Mouse (Mus musculus): ENCODE results near the gene Fau. TPM values are rescaled to one million over a fixed set of nuclear protein-coding genes. Genes with fewer than 3 reads are reported as not detected.

Fau gene
- polyA plus RNA-seq, 1 experiment from 2014 or later: 512 TPM

DNA sequence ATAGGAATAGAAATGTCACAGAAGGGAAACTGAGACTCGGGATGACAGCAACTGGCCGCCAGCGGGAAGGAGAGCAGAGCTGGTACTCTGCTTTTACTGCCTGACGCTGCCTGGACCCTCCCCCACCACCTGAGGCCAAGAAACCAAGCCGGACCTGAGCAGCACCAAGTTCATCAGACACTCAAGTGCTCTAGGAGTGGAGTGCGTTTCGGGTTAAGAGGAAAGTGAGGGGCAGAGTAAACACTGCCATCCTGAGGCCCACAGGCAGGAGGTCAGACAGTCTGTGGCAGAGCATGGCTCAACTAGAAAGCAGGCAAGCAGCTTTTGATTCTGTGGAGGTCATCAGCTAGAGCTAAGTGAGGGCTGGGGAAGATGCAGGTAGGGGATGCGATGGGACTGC is 34.6 kb upstream of the Fau start:
- ATAC-seq: no peak
- Histone ChIP-seq H3K27ac (ENCODE audit: low read length) (no peak overlapping the region), H3K9me3 (ENCODE audit: control insufficient read depth, low read length) (no peaks in the 10 kb centered on the region), H3K4me1 (replicated peaks; ENCODE audit: control insufficient read depth, insufficient read depth, low read length) (no peaks in the 10 kb centered on the region), H3K36me3 (ENCODE audit: control insufficient read depth, insufficient read depth) (no peaks in the 10 kb centered on the region), H3K4me3 (replicated peaks; ENCODE audit: low read length) (no peak overlapping the region), H3K4me2 (ENCODE audit: low read length) (no peak overlapping the region), H3K9ac (replicated peaks; ENCODE audit: low read depth, low read length) (no peak overlapping the region), H3K27me3 (replicated peaks; ENCODE audit: control insufficient read depth, insufficient read depth, low read length) (no peaks in the 10 kb centered on the region)
- WGBS: 69% methylated on average over 8 of the region's 8 CpGs

DNA sequence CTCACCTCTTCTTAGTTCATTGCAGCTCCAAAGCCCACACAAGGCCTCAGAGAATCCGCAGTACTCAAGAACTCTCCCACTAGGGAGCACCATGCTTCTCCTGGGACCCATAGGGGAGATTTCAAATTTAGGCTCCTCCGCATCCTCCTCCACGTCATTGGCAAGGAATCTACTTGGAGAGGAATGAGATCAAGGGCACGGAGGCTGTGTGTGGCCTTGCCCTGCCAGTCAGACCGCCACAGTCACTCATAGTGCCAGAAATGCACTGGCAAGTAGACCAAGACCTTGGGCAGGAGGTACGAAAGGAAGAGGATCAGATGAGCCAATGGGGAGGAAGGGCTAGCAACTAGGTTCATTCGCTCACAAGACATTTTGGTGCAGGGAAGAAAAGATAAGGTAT is 33.7 kb upstream of the Fau start:
- whole genome bisulfite sequencing: 80% methylated on average over 7 of the region's 7 CpGs

DNA sequence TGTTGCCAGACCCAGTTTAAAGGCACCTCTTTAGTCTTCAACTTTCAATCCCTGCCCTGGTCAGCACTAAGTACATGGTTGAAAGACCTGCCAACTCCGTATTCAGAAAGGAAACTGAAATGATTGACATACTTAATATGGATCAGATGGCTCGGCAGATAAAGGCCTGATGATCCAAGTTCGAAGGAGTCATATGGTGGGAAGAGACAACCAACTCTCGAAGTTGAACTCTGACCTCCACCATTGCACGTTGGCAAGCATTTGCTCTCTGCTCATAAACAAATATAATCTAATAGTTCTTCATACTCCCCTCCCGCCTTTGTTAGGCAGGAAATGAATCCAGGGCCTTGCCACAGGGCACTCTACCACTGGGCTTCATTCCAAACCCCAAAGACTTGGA is 28.7 kb upstream of the Fau start:
- Histone ChIP-seq H3K4me2 (ENCODE audit: low read length) (no peak overlapping the region), H3K27me3 (replicated peaks; ENCODE audit: control insufficient read depth, insufficient read depth, low read length) (no peaks in the 10 kb centered on the region), H3K36me3 (ENCODE audit: control insufficient read depth, insufficient read depth) (no peaks in the 10 kb centered on the region), H3K4me1 (replicated peaks; ENCODE audit: control insufficient read depth, insufficient read depth, low read length) (no peaks in the 10 kb centered on the region), H3K27ac (ENCODE audit: low read length) (no peak overlapping the region), H3K9ac (replicated peaks; ENCODE audit: low read depth, low read length) (no peak overlapping the region), H3K4me3 (replicated peaks; ENCODE audit: low read length) (no peak overlapping the region), H3K9me3 (ENCODE audit: control insufficient read depth, low read length) (no peaks in the 10 kb centered on the region)
- no peak for ATAC-seq
- 85% methylated on average over 6 of the region's 6 CpGs for WGBS

More for the DNA sequence above, 33.7 kb upstream of the Fau start:
- no peaks in the 10 kb centered on the region for H3K36me3 ChIP-seq (ENCODE audit: control insufficient read depth, insufficient read depth)
- no peak overlapping the region for H3K4me3 ChIP-seq (replicated peaks; ENCODE audit: low read length)
- no peaks in the 10 kb centered on the region for H3K9me3 ChIP-seq (ENCODE audit: control insufficient read depth, low read length)
- no peak overlapping the region for H3K27ac ChIP-seq (ENCODE audit: low read length)
- H3K27me3 ChIP-seq (replicated peaks; ENCODE audit: control insufficient read depth, insufficient read depth, low read length): no peaks in the 10 kb centered on the region
- H3K4me2 ChIP-seq (ENCODE audit: low read length): no peak overlapping the region
- ATAC-seq: no peak
- no peak overlapping the region for H3K9ac ChIP-seq (replicated peaks; ENCODE audit: low read depth, low read length)
- no peaks in the 10 kb centered on the region for H3K4me1 ChIP-seq (replicated peaks; ENCODE audit: control insufficient read depth, insufficient read depth, low read length)

DNA sequence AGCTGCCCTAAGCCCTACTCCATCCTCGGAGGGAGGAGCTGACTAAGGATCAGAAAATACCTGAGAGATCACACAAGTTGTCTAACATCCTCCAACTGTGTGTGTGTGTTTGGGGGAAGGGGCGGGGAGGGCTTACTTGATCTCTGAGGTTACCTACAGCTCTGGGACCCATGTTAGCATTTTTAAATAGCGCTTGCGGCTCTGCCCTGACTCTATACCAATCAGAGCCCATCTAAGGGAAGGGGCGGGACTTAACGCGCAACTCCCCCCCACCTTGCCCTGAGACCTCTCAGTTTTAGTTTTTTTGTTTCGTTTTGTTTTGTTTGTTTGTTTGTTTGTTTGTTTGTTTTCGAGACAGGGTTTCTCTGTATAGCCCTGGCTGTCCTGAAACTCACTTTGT is 28.2 kb upstream of the Fau start:
- no peak overlapping the region for H3K4me3 ChIP-seq (replicated peaks; ENCODE audit: low read length)
- no peaks in the 10 kb centered on the region for H3K4me1 ChIP-seq (replicated peaks; ENCODE audit: control insufficient read depth, insufficient read depth, low read length)
- WGBS: 84% methylated on average over 9 of the region's 9 CpGs
- H3K9me3 ChIP-seq (ENCODE audit: control insufficient read depth, low read length): no peaks in the 10 kb centered on the region
- no peaks in the 10 kb centered on the region for H3K36me3 ChIP-seq (ENCODE audit: control insufficient read depth, insufficient read depth)
- no peak overlapping the region for H3K27ac ChIP-seq (ENCODE audit: low read length)
- H3K27me3 ChIP-seq (replicated peaks; ENCODE audit: control insufficient read depth, insufficient read depth, low read length): no peaks in the 10 kb centered on the region
- no peak overlapping the region for H3K9ac ChIP-seq (replicated peaks; ENCODE audit: low read depth, low read length)
- ATAC-seq: no peak
- H3K4me2 ChIP-seq (ENCODE audit: low read length): no peak overlapping the region

DNA sequence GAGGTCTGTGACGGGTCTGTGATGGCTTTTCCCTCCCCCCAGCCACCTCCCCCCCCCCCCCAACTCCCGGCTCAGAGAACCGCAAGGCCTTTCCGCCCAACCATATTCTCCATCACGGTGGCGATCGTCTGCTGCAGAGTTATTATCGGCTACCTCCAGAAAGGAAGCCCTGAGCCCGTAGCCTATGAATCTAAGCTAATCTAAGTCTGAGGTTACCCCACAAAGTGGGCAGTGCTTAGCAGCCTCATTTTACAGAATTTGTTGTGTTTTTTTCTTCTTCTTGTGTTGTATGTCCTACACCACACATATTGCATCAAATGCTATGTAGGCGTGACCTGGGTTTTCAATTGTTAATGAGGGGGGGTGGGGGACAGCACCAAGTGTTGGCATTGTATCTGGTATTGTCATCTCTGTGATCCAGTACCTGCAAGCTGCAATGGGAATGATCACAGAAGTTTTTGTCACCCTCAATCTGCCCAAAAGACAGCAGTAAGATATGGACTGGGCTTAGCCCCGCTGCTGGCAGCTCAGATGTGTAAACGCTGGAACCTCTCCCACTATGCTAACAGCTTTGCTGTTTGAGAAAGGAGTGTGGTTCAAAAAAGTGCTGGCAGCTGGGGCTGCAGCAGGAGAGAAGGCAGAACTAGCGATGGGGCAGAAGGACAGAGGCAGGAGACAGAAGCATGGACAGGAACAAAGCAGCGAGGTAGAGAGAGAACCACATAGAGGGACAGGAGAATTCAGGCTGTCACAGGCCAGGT is 26.9 kb upstream of the Fau start:
- no peak for ATAC-seq
- 80% methylated on average over 14 of the region's 14 CpGs for WGBS
- H3K4me3 ChIP-seq (replicated peaks; ENCODE audit: low read length): no peak overlapping the region

DNA sequence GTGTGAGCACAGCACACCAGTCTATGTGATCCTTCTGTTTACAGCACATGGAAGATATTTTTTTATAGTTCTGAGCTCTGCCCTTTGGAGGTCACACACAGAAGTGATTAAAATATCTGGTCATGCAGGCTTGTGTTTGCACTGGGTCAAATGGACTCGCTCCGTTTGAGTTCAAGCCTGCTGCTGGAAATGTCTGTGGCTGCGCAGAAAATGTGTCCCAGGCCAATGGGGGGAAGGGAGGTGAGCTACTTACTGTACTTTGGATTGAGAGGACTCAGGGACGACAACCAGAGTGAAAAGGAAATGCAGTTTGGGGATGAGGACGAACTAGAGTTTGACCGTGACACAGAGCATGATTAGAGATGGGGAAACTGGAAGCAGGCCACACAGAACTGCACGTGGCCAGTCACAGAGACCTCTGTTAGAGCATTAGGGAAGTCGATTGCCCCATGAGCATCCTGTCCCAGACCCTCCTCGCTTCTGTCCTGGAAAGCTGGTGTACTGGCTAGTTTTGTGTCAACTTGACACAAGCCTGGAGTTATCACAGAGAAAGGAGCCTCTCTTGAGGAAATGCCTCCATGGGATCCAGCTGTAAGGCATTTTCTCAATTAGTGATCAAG is 21.6 kb upstream of the Fau start:
- Histone ChIP-seq H3K9me3 (ENCODE audit: control insufficient read depth, low read length) (no peaks in the 10 kb centered on the region), H3K4me3 (replicated peaks; ENCODE audit: low read length) (no peak overlapping the region), H3K27me3 (replicated peaks; ENCODE audit: control insufficient read depth, insufficient read depth, low read length) (no peaks in the 10 kb centered on the region), H3K27ac (ENCODE audit: low read length) (no peak overlapping the region), H3K4me2 (ENCODE audit: low read length) (no peak overlapping the region), H3K36me3 (ENCODE audit: control insufficient read depth, insufficient read depth) (no peaks in the 10 kb centered on the region), H3K4me1 (replicated peaks; ENCODE audit: control insufficient read depth, insufficient read depth, low read length) (no peaks in the 10 kb centered on the region), H3K9ac (replicated peaks; ENCODE audit: low read depth, low read length) (no peak overlapping the region)
- 81% methylated on average over 9 of the region's 9 CpGs for WGBS
- no peak for ATAC-seq

More for the DNA sequence above, 26.9 kb upstream of the Fau start:
- no peaks in the 10 kb centered on the region for H3K36me3 ChIP-seq (ENCODE audit: control insufficient read depth, insufficient read depth)
- no peaks in the 10 kb centered on the region for H3K4me1 ChIP-seq (replicated peaks; ENCODE audit: control insufficient read depth, insufficient read depth, low read length)
- no peaks in the 10 kb centered on the region for H3K27me3 ChIP-seq (replicated peaks; ENCODE audit: control insufficient read depth, insufficient read depth, low read length)
- no peak overlapping the region for H3K27ac ChIP-seq (ENCODE audit: low read length)
- H3K9ac ChIP-seq (replicated peaks; ENCODE audit: low read depth, low read length): no peak overlapping the region
- no peak overlapping the region for H3K4me2 ChIP-seq (ENCODE audit: low read length)
- H3K9me3 ChIP-seq (ENCODE audit: control insufficient read depth, low read length): no peaks in the 10 kb centered on the region

DNA sequence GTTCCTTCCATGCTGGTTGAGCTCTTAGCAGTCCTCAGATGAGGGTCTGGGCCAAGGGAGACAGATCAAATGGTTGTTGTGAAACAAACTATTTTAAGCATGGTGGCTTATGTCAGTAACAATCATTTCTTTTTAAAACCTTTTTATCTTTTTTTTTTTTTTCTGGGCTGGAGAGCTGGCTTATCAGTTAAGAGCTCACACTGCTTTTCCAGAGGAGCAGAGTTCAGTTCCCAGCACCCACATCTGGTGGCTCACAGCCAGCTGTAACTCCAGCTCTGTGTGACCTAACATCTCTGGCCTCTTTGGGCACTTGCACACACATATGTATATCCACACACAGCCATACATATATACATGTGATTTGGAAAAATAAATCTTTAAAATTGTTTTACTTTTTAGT is 19.9 kb upstream of the Fau start:
- H3K4me2 ChIP-seq (ENCODE audit: low read length): no peak overlapping the region
- no peaks in the 10 kb centered on the region for H3K4me1 ChIP-seq (replicated peaks; ENCODE audit: control insufficient read depth, insufficient read depth, low read length)
- no peaks in the 10 kb centered on the region for H3K27me3 ChIP-seq (replicated peaks; ENCODE audit: control insufficient read depth, insufficient read depth, low read length)
- no peak overlapping the region for H3K4me3 ChIP-seq (replicated peaks; ENCODE audit: low read length)
- H3K9me3 ChIP-seq (ENCODE audit: control insufficient read depth, low read length): no peaks in the 10 kb centered on the region
- no peak for ATAC-seq
- no peak overlapping the region for H3K9ac ChIP-seq (replicated peaks; ENCODE audit: low read depth, low read length)
- H3K27ac ChIP-seq (ENCODE audit: low read length): no peak overlapping the region
- no peaks in the 10 kb centered on the region for H3K36me3 ChIP-seq (ENCODE audit: control insufficient read depth, insufficient read depth)

DNA sequence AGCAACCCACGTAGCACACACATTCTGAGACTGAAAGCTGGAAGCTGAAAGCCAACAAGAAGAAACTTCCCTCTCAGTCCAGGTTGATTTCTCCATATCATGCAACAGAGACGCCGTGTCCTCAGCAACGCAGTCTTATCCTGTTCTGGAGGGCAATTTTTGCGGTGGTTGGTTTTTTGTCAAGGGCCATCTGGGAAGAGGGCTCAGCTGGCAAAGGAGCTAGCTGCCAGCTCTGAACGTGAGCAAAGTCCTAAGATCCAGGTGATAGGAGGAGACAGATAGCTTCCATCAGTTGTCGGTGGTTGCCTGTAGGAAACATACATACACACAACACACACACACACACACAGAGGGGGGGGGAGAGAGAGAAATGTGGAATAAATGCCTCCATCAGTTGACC is 19.3 kb upstream of the Fau start:
- no peak overlapping the region for H3K9ac ChIP-seq (replicated peaks; ENCODE audit: low read depth, low read length)
- H3K27me3 ChIP-seq (replicated peaks; ENCODE audit: control insufficient read depth, insufficient read depth, low read length): no peaks in the 10 kb centered on the region
- H3K4me2 ChIP-seq (ENCODE audit: low read length): no peak overlapping the region
- no peak overlapping the region for H3K4me3 ChIP-seq (replicated peaks; ENCODE audit: low read length)
- H3K4me1 ChIP-seq (replicated peaks; ENCODE audit: control insufficient read depth, insufficient read depth, low read length): no peaks in the 10 kb centered on the region
- WGBS: 78% methylated on average over 7 of the region's 7 CpGs
- no peaks in the 10 kb centered on the region for H3K9me3 ChIP-seq (ENCODE audit: control insufficient read depth, low read length)
- no peaks in the 10 kb centered on the region for H3K36me3 ChIP-seq (ENCODE audit: control insufficient read depth, insufficient read depth)
- ATAC-seq: no peak
- no peak overlapping the region for H3K27ac ChIP-seq (ENCODE audit: low read length)

DNA sequence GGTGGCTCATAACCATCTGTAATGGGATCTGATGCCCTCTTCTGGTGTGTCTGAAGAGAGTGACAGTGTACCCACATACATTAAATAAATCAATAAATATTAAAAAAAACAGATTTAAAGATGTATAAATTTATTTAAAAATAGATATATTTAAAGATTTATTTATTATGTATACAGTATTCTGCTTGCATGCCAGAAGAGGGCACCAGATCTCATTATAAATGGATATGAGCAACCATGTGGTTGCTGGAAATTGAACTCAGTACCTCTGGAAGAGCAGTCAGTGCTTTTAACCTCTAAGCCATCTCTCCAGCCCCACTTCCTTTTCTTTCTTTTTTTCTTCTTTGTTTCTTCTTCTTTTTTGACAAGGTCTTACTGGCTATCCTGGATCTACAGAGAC is 17.6 kb upstream of the Fau start:
- ATAC-seq: no peak
- H3K9ac ChIP-seq (replicated peaks; ENCODE audit: low read depth, low read length): no peak overlapping the region
- no peak overlapping the region for H3K27ac ChIP-seq (ENCODE audit: low read length)
- peaks cover under 1% of the 10 kb centered on the region for H3K4me1 ChIP-seq (replicated peaks; ENCODE audit: control insufficient read depth, insufficient read depth, low read length)
- no peaks in the 10 kb centered on the region for H3K36me3 ChIP-seq (ENCODE audit: control insufficient read depth, insufficient read depth)
- H3K9me3 ChIP-seq (ENCODE audit: control insufficient read depth, low read length): no peaks in the 10 kb centered on the region
- H3K4me3 ChIP-seq (replicated peaks; ENCODE audit: low read length): no peak overlapping the region
- H3K4me2 ChIP-seq (ENCODE audit: low read length): no peak overlapping the region
- no peaks in the 10 kb centered on the region for H3K27me3 ChIP-seq (replicated peaks; ENCODE audit: control insufficient read depth, insufficient read depth, low read length)
